Mouse (Mus musculus) lung, postnatal 36 days (tissue): ENCODE measurements around the gene Esf1.
"Not testable (repeated sequence)": the region's sequence is repeated elsewhere in the genome, so short reads cannot be mapped to it uniquely, and the experiment has no call there.

Experiments
- DNase-seq: peaks from one replicate; pipeline ENCODE4 v3.0.0; 2022; ENCODE audit warnings: mixed read lengths

The Esf1 gene

GRCm38 (mm10) chr2:140093433-140093832 lies 76.9 kb downstream of the Esf1 start:
- DNase-seq, result no peak

- no peak for DNase-seq
Observed at GRCm38 (mm10) chr2:140084245-140084644, 86.1 kb downstream of the Esf1 start.

- no peak for DNase-seq
Observed at GRCm38 (mm10) chr2:140080747-140081577, 89.4 kb downstream of the Esf1 start.

- DNase-seq, result not testable (repeated sequence)
Observed at GRCm38 (mm10) chr2:140079284-140079683, 91.1 kb downstream of the Esf1 start.

GRCm38 (mm10) chr2:140078600-140079280 lies 91.6 kb downstream of the Esf1 start:
- no peak for DNase-seq

GRCm38 (mm10) chr2:140077476-140077875 lies 92.9 kb downstream of the Esf1 start:
- no peak for DNase-seq

GRCm38 (mm10) chr2:140075150-140075549 lies 95.2 kb downstream of the Esf1 start:
- DNase-seq, result no peak
